Mouse (Mus musculus) yolk sac, embryonic 10.5 days (tissue): ENCODE data around the gene Ift122.
"Not testable (repeated sequence)": the region's sequence is repeated elsewhere in the genome, so short reads cannot be mapped to it uniquely, and the experiment has no call there.

ENCODE experiments used
- DNase-seq: peaks from one replicate; pipeline ENCODE4 v3.0.0-alpha.2; 2017; ENCODE audit warnings: low spot score

Ift122 gene

DNA sequence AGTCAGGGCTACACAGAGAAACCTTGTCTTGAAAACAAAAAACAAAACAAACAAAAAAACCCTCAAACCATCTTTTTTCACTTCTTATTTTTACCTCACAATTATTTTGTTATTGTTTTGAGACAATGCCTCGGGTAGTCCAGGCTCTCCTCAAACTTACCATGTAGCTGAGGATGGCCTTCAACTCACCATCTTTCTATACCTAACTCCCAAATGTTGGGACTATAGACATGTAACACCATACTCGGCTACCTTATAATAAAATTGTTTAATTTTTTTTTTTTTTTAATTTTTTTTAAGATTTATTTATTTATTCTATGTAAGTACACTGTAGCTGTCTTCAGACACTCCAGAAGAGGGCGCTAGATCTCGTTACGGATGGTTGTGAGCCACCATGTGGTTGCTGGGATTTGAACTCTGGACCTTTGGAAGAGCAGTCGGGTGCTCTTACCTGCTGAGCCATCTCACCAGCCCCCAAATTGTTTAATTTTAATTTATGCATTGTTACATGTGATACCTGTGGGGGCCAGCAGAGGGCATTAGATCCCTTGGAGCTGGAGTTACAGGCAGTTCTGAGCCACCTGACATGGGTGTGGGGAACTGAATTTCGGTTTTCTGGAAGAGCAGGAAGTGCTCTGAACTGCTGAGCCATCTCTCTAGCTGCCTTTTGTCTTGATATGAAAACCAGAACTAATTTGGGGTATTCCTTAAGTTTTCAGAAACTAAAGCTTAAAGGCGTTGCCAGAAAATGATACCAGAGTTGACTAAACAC lies 6.4 kb upstream of the Ift122 start:
- DNase-seq, result no peak

DNA sequence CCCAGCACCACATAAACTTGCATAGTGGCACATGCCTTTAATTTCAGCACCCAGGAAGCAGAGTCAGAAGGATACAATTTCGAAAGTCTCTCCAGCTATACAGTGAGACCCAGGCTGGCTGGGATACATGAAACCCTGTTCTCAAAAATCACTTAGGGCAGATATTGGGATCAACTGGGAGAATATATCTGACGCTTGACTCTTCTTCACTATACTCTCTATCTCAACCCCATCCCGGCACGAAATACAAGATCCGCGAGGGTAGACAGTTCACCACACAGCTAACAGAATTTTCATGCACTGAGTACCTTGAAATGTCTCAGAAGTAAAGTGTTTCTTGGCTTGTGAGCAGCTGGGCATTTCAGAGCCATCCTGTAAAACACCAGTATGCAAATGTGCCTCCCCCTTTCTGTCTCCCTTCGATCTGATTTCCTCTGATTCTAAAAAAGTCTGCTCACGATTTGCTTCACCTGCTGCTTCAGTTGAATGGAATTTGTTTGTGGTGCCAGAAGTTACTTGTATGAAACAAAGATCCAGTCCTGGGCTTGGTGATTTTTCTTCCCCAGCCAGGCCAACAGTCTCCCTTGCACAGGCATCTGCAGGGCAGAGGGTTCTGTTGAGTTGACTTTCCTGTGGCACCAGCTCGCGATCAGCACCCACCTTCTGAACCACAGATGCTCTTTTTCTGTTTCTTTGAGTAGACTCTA lies 4.5 kb upstream of the Ift122 start:
- DNase-seq, result no peak

DNA sequence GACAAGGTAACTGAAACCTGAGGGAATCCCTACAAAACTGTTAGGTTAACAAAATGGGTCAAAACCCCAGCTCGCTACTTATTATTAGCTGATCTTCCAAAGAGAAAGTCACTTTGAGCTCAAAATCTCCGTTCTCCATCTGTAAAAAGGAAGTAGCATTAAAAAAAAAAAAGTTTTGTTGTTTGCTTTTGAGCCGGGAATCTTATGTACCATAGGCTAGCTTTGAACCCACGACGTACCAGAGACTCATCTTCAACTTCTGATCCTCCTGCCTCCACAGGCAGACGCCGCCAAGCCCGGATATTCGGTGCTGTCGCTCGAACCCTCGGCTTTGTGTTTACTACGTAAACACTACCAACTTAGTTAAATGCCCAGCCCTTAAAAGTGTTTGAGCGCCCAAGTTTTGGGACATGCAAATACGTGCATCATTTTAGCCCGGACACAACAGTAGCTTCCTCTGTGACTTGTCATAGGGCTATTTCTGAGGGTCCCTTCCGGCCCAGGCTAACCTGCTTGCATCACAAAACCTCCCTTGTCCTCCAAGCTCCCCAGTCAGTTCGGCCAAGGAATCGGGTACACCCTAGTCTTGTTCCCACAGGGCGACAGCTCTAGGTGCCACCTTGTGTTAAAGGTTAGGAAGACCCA lies 702 bp upstream of the Ift122 start:
- DNase-seq, result no peak

DNA sequence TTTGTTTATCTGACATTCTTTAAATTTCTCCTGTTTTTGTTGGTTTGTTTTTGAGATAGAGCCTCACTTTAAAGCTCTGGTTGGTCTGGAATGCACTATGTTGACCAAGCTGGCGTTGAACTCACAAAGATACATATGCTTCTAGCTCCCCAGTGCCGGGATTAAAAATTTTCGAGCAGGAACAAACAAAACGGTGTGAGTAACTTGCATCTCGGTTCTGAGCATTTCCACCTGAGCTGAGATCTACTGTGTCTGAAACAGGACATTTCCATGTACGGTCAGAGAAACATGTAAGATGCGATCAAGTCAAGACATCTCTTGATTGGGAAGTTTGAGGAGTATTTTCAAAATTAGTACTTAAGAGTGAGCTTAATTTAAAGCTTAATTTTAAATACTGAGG lies 715 bp downstream of the Ift122 start:
- DNase-seq, result no peak

DNA sequence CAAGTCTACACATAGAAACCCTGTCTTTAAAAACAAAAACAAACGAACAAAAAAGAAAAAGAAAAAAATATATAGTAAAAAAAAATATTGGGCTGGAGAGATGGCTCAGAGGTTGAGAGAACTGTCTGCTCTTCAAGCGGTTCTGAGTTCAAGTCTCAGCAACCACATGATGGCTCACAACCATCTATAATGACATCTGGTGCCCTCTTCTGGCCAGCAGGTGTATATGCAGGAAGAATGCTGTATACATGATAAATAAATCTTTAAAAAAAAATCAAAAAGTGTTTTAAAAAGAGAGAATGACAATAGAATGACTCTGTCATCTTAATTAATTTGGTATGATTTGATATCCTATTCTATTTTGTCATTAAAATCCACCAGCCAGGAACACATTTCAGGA lies 1.2 kb downstream of the Ift122 start:
- DNase-seq, result no peak

DNA sequence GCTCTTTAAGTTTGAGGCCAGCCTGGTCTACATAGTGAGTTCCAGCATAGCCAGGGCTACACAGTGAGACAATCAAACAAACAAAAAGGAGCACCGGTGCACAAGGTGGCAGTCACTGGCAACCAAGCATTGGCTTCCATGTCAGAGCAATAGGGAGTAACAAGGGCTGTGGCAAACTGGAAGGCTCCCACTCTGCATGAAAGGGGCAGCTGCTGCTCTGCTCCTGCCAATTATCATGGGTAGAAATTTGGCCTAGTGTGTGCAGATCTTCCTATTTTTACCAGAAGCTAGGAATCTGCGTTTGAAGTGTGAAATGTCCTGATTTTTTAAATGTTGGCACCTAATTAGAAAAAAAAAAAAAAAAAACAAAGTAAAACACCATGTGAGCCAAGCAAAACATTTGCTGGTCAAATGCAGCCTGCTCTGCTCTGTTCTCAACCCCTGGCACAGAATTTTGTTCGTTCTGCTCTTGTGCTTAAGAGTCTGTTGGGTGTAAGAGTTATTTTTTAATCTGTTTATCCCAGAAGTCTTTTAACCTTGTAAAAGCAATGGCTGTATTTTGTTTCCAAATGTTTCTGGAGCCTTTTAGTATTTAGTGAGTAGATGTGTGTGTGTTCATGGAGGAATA lies 2.6 kb downstream of the Ift122 start:
- no peak for DNase-seq

DNA sequence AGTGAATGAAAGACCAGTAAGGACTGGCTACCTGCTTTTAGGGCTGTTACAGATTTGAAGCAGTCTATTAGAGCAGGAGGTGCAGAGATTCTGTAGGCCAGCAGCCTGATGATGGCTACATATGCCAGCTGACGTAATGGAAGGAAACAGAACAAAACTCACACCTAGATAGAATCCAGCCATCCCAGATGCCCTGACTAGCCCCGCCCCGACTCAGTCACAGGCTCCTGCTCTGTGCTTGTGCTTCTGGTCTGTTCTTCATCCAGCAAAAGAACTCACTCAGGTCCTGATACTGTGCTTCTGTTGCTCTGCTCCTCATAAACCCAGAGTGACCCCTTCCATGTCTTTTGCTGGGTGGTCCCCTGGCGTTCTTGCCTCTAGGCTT lies 3.1 kb downstream of the Ift122 start:
- no peak for DNase-seq

DNA sequence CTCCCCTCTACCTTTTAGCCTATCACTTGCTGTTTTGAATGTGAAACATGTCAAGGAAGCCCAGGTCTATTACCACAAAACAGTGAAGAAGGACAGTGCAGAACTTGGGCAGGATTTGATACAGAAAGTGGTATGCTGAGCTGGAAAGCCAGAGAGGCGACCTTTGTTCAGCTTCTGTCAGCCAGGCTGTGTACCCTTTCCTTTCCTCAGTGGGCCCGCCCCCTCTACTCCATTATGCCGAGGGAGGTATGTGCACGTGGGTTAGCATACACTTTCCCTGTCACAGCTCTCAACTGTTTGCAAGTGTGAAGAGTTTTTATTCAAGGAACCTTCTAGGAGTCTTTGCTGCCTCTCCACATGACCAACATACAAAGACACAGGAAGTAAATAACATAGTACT lies 6.0 kb downstream of the Ift122 start:
- peak; percentile 77 for DNase-seq

DNA sequence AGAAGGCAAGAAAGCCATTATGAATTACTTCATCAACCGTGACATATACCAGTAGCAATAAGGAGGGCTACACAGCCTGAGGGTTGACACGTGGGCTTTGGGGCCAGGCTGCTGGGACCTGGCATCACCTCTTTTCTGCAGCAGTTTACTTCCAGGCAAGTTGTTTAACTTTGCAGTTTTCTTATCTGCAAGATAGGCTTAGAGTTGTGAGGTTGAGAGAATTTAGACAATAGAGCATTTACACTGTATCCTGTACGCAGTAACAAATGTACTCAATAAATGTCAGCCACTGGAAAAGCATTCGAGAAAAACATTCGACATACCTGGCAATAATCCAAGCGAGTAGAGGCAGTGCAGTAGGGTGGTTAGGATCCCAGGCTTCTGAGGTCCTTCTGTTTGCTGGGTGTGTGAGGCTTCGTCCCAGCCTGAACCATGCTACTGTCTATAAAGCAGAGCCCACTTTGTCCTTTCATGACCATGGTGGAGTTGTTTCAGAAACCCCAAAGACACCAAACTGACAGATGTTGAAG lies 6.8 kb downstream of the Ift122 start:
- DNase-seq, result no peak

DNA sequence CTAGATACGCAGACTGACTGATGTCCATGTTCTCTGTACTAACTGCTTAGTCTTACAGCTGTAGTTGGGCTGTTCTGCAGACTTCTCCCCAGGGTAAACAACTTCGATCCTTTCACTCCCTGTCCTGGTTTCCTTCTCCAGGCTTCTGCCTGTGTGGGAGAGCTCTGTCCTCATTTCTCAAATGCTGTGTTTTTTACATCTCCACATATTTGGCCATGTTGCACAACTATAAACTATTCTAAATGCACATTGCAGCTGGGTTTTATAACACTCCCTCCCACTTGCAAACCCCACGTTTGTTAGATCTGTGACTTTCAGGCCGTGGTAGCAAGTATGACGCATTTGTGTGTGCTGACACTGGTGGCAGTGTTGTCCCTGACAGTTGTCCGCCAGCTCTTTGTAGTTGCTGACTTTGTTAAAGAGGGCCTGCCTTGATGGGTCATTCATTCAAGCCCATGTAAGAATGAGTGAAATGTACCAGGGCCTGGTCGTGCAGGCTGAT lies 10.1 kb downstream of the Ift122 start:
- DNase-seq, result no peak

DNA sequence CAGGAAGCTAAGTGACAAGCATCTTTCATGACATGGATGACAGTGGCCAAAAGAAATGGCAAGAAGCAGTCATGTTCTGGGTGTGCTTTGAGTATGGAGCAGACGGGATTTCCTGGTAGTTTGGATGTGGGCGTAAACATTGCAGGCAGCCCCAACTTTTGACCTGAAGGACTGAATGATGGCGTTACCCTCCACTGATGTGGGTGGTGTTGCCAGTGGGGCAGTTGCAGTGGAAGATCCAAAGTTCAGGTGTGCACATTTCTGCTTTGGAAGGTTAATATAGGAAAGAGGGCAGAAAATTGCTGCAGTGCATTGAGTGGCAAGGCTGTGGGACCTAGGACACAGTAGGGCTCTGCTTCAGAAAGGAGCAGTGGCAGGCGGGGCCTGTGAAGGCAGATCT lies 12.0 kb downstream of the Ift122 start:
- DNase-seq, result no peak

DNA sequence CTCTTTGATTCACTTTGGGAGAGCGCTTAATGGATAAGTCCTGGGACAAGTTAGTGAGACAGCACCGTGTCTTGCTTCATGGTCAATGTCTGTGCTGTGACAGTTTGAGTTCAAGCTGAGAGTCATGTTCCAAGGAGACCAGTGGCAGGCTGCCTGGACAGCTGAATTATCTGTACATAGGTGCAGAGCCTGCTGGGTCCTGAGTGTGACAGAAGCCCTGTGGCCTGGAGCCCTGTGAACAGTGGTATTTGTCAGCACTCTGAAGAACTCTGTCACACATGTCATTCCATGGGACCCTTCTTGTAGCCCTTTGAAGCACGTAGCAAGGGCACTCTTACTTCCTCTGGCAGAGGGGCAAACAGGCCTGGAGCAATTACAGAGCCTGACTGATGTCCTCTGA lies 13.9 kb downstream of the Ift122 start:
- not testable (repeated sequence) for DNase-seq

DNA sequence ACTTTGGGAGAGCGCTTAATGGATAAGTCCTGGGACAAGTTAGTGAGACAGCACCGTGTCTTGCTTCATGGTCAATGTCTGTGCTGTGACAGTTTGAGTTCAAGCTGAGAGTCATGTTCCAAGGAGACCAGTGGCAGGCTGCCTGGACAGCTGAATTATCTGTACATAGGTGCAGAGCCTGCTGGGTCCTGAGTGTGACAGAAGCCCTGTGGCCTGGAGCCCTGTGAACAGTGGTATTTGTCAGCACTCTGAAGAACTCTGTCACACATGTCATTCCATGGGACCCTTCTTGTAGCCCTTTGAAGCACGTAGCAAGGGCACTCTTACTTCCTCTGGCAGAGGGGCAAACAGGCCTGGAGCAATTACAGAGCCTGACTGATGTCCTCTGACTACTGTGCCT lies 18.0 kb downstream of the Ift122 start:
- not testable (repeated sequence) for DNase-seq

DNA sequence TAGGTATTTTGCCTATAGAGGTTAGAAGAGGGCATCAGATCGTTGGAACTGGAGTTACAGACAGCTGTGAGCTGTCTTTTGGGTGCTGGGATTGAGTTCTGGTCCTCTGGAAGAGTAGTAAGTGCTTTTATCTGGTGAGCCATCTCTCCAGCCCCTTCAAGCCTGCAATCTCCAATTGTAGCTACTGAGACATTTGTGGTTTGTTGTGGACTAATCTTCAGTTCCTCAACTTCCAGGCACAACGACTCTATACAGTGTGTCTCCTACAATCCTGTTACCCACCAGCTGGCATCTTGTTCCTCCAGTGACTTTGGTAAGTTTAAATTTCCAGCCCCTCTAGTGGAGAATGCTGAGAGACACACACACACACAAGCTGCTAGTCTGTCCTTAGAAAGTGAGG lies 24.0 kb downstream of the Ift122 start:
- no peak for DNase-seq

DNA sequence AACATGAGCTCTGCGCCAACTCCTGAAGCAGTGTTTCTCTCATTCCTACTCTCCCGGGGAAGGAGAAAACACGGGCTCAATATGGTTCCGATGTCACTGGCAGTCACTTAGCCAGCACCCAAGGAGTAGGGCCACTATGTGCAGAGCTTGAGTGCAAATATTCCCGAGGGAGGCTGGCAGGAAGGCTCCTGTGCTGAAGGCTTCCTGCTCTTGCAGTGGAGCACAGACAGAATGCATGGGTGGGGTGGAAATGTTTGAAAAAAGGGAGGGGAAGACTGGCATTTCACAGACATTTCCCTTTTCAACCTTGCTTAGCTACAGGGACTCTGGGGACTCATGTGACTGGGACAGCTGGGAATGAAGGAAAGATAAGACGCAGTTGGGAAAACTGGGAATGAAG lies 25.4 kb downstream of the Ift122 start:
- DNase-seq, result no peak

DNA sequence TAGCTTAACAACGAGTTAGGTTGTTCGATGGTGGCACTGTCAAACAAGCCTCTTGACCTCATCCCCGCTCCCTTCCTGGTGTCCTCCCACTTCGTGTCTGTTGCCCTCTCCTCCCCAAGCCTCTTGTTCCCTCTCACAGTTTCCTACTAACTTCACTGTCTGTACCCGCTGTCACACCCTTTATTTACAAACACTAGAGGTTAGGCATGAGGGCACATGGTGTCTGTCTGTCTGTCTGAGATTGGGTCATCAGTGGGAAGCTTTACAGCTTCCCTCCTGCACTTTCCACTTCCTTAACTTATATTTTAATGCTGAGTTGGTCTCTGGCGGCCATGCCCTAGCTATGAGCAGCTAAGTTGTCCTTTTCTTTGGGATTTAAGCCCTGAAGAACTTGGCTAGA lies 26.5 kb downstream of the Ift122 start:
- no peak for DNase-seq

DNA sequence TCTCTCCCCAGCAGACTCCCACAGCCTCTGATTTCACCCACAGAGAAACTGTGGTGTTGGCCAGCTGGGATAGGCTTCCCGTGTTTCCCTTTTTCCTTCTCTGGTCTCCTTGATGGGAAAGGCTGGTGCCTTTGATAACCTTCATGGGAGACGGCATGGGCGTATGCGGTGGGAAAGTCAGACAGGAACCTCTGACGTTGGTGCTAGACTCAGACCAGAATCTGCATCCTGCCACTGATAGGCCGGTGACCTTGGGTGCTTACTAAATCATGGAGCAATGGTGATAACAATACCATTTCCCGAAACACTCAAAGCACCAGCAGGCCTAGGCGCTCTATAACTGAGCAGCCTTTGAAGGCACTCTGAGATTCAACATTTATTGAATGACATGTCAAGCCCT lies 27.5 kb downstream of the Ift122 start:
- no peak for DNase-seq

DNA sequence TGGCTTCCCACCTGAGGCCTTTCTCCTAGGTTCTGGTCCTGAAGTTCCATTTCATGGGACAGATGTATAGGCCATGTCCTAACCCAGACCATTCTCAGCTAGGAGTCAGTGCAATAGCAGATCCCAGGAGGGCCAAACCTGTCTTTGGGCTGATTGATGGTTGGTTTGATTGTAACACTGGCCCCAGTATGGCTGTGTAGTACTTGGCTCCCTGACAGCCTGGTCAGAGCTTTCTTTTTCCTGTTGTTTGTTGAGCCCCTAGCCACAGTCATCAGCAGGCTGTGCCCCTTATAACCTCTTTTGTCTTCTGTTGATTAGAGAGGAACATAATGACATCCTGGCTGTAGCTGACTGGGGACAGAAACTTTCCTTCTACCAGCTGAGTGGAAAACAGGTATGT lies 30.7 kb downstream of the Ift122 start:
- DNase-seq, result no peak

DNA sequence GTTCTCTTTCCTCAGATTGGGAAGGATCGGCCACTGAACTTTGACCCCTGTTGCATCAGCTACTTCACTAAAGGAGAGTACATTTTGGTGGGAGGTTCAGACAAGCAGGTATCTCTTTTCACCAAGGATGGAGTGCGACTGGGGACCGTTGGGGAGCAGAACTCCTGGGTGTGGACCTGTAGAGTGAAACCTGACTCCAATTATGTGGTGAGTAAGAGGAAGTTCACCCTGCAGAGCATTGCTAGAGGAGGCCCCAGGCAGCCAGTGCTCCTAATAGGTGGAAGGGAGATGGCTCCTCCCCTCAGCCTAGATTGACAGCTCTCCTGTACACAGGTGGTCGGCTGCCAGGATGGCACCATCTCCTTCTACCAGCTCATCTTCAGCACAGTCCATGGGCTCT lies 33.6 kb downstream of the Ift122 start:
- DNase-seq, result peak; percentile 37

DNA sequence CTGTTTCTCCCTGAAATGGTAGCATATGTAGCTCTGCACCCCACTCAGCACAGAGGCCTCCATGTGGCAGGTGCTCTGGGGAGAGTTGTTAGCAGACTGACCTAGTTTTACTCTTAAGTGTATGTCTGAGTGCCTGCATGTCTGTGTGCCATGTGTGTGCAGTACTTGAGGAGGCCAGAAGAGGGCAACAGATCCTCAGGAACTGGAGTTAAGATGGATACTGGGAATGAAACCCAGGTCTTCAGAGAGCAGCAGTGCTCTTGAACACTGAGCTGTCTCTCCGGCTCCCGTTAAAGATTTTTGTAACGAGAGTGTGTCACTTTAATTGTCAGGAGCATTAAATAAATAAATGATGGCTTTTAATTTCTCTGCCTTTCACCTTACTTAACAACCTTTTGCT lies 35.0 kb downstream of the Ift122 start:
- no peak for DNase-seq

DNA sequence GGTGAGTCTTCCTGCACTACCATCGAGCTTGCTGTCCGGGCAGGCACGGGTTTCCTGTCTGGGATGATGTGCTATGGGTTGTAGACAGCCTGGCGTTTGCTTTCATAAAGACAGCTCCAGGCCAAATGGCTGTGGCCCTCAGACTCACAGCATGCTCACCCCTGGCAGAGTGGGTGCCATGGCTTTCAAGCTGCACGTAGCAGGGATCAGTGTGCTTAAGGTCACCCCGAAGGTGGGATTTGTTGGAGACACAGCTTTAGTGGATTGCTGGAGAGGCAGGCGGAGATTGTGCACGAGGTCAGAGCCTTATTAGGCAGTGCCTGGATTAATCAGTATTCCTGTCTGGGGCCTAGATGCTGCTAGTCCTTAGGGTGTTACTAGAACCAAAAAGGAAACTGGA lies 37.3 kb downstream of the Ift122 start:
- no peak for DNase-seq

DNA sequence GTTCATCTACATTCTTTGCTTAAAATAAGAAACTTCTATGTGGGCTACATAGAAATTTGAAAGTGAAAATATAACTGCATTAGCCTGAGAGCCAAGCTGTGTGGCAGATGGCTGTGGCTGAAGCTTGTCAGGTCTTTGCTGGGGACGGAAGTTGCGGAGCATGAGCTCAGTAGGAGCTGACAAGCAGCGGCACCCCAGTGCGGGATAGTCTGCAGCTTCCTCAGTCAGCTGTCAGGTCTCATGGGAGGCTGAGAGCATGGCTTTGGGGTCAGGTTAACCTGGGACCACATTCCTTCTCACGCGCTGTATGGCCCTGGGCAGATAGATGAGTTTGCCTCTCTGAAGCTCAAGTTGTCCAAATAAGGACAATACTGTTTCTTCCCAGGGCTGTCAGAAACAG lies 37.8 kb downstream of the Ift122 start:
- DNase-seq, result no peak
